Mouse (Mus musculus): Measurements from ENCODE around the gene Tspan9.

- TF ChIP-seq HCFC1 (IDR thresholded peaks at IDR 0.05; ENCODE audit: borderline replicate concordance, insufficient read depth, low read length) (no peak), ZC3H11A (IDR thresholded peaks at IDR 0.05; ENCODE audit: borderline replicate concordance, low read depth, low read length) (no peak), MAFK (IDR thresholded peaks at IDR 0.05; ENCODE audit: insufficient read depth, low read depth, low read length) (no peak)
Measured at GRCm38 (mm10) chr6:127923296-127923695, 220.1 kb downstream of the Tspan9 start.
